In genomic region chr17:13677225-13678148, GRCm38 (mm10) we compare ENCODE assay signal across 12 mouse cellular contexts.
A peak's percentile ranks its signal among the peaks of the same experiment; 100 is the strongest.
DNase-seq lines count a peak whose midpoint lies in the region; ATAC-seq and TF ChIP-seq lines count a peak whose summit lies in the region.
"Had no signal": no experiment of that assay in that cellular context is flagged by ENCODE, and none has a peak within 500 bp of the region (broad histone marks: within the 10 kb centered on the region; RNA-seq: fewer than 3 reads in every experiment).

No protein-coding gene starts in this region.

- DNase-seq in kidney, postnatal 4 days = no peak
- DNase-seq in forebrain, postnatal 0 days = peak; percentile 80
- DNase-seq in ovary, postnatal 36 days (ENCODE audit: low spot score) = no peak
- DNase-seq in kidney, postnatal 14 days = no peak
- DNase-seq in layer of hippocampus, adult 9-10 months (ENCODE audit: low spot score) = no peak
- DNase-seq: adrenal gland, adult 2 months; cerebellum, adult 9-11 months; lung, adult 2 months had no signal

- no peak for TF ChIP-seq CTCF in forebrain, postnatal 0 days (IDR thresholded peaks at IDR 0.05; ENCODE audit: low read depth)

- ATAC-seq in kidney, embryonic 15.5 days (replicated peaks; ENCODE audit: low FRiP score) = no peak
- no peak for ATAC-seq in embryonic facial prominence, embryonic 13.5 days (ENCODE audit: insufficient number of reproducible peaks, insufficient read depth, low FRiP score, low TSS enrichment, low read depth)
- peak; percentile 70 for ATAC-seq in forebrain, postnatal 0 days
- ATAC-seq in midbrain, embryonic 16.5 days = 0 out of 2 replicates have a peak, but pooled peaks have one; percentile 9
- ATAC-seq: intestine, postnatal 0 days had no signal

- no peaks in the 10 kb centered on the region for H3K36me3 ChIP-seq in kidney, embryonic 15.5 days
- no peaks in the 10 kb centered on the region for H3K36me3 ChIP-seq in embryonic facial prominence, embryonic 13.5 days
- no peaks in the 10 kb centered on the region for H3K36me3 ChIP-seq in forebrain, postnatal 0 days (ENCODE audit: insufficient read depth)
- H3K36me3 ChIP-seq in midbrain, embryonic 16.5 days (ENCODE audit: control insufficient read depth, insufficient read depth, low read length) = no peaks in the 10 kb centered on the region

- no peaks in the 10 kb centered on the region for H3K9me3 ChIP-seq in kidney, embryonic 15.5 days (replicated peaks)
- no peaks in the 10 kb centered on the region for H3K9me3 ChIP-seq in embryonic facial prominence, embryonic 13.5 days
- no peaks in the 10 kb centered on the region for H3K9me3 ChIP-seq in forebrain, postnatal 0 days (ENCODE audit: low read length)
- H3K9me3 ChIP-seq in midbrain, embryonic 16.5 days (replicated peaks; ENCODE audit: control insufficient read depth, low read length, poor library complexity, severe bottlenecking) = no peaks in the 10 kb centered on the region

- H3K9ac ChIP-seq in kidney, embryonic 15.5 days = no peak overlapping the region
- 0 out of 2 replicates have a peak overlapping the region, but pooled peaks have one; percentile 21 for H3K9ac ChIP-seq in embryonic facial prominence, embryonic 13.5 days
- peak overlapping the region; percentile 37 for H3K9ac ChIP-seq in forebrain, postnatal 0 days
- H3K9ac ChIP-seq in midbrain, embryonic 16.5 days (ENCODE audit: low read depth, low read length) = peak overlapping the region; percentile 42

- no peak overlapping the region for H3K4me3 ChIP-seq in kidney, embryonic 15.5 days (replicated peaks)
- H3K4me3 ChIP-seq in embryonic facial prominence, embryonic 13.5 days = no peak overlapping the region
- peak overlapping the region; percentile 12; the same call in 1 of the 2 replicates for H3K4me3 ChIP-seq in forebrain, postnatal 0 days (ENCODE audit: low read depth, low read length)
- no peak overlapping the region for H3K4me3 ChIP-seq in midbrain, embryonic 16.5 days (ENCODE audit: low read depth, low read length)

- H3K4me1 ChIP-seq in kidney, embryonic 15.5 days = peaks cover 13% of the 10 kb centered on the region; the same call in 1 of the 2 replicates
- peaks cover 15% of the 10 kb centered on the region for H3K4me1 ChIP-seq in embryonic facial prominence, embryonic 13.5 days
- H3K4me1 ChIP-seq in forebrain, postnatal 0 days (ENCODE audit: insufficient read depth) = peaks cover 19% of the 10 kb centered on the region
- peaks cover 11% of the 10 kb centered on the region; the same call in 1 of the 2 replicates for H3K4me1 ChIP-seq in midbrain, embryonic 16.5 days (ENCODE audit: control insufficient read depth, insufficient read depth, low read length)

- H3K27me3 ChIP-seq in kidney, embryonic 15.5 days = no peaks in the 10 kb centered on the region
- no peaks in the 10 kb centered on the region for H3K27me3 ChIP-seq in embryonic facial prominence, embryonic 13.5 days
- no peaks in the 10 kb centered on the region for H3K27me3 ChIP-seq in forebrain, postnatal 0 days (ENCODE audit: insufficient read depth, low read length)
- H3K27me3 ChIP-seq in midbrain, embryonic 16.5 days (ENCODE audit: control insufficient read depth, insufficient read depth, low read depth, low read length) = no peaks in the 10 kb centered on the region

- WGBS in kidney, embryonic 15.5 days = 49% methylated on average over 9 of the region's 9 CpGs
- 41% methylated on average over 9 of the region's 9 CpGs for WGBS in embryonic facial prominence, embryonic 13.5 days
- WGBS in forebrain, postnatal 0 days = 15% methylated on average over 9 of the region's 9 CpGs
- 25% methylated on average over 9 of the region's 9 CpGs for WGBS in midbrain, embryonic 16.5 days

- peak overlapping the region; percentile 30; the same call in 1 of the 2 replicates for H3K4me2 ChIP-seq in kidney, embryonic 15.5 days
- 0 out of 2 replicates have a peak overlapping the region, but pooled peaks have one; percentile 16 for H3K4me2 ChIP-seq in embryonic facial prominence, embryonic 13.5 days
- peak overlapping the region; percentile 25 for H3K4me2 ChIP-seq in forebrain, postnatal 0 days (ENCODE audit: low read depth)
- peak overlapping the region; percentile 27 for H3K4me2 ChIP-seq in midbrain, embryonic 16.5 days (ENCODE audit: low read length)

- H3K27ac ChIP-seq in kidney, embryonic 15.5 days = no peak overlapping the region; the same call in 1 of the 2 replicates
- no peak overlapping the region for H3K27ac ChIP-seq in embryonic facial prominence, embryonic 13.5 days
- H3K27ac ChIP-seq in forebrain, postnatal 0 days (ENCODE audit: low read depth, low read length) = peak overlapping the region; percentile 83
- peak overlapping the region; percentile 75 for H3K27ac ChIP-seq in midbrain, embryonic 16.5 days (ENCODE audit: low read length)

Comparison
In these comparisons a context has a peak if more than half of its experiments do, and no peak if none do; other contexts are left out.
1. ATAC-seq: peak in forebrain, postnatal 0 days (single experiment) and midbrain, embryonic 16.5 days (single experiment); none in kidney, embryonic 15.5 days (single experiment) and embryonic facial prominence, embryonic 13.5 days (single experiment).
2. H3K27ac ChIP-seq: peak in forebrain, postnatal 0 days (single experiment) and midbrain, embryonic 16.5 days (single experiment); none in kidney, embryonic 15.5 days (single experiment) and embryonic facial prominence, embryonic 13.5 days (single experiment).
3. Peak in every context shown above with its lines, with median percentiles within 50 percentile points of each other: H3K4me2 ChIP-seq.